Mouse (Mus musculus) neural tube, embryonic 12.5 days (tissue): ENCODE results near the gene St14. TPM values are rescaled to one million over a fixed set of nuclear protein-coding genes. Genes with fewer than 3 reads are reported as not detected.

ENCODE experiments used
- ATAC-seq: fragments of 200-750 bp; cut with Nextera tagmentation; 2 replicates; pipeline ENCODE4 v1.8.0; 2017; ENCODE audit warnings: low read depth, mild to moderate bottlenecking, moderate TSS enrichment, moderate library complexity; ENCODE audit not compliant: low FRiP score
- H3K27ac ChIP-seq: fragments of 300-500 bp; sonication (generic); 2 replicates; pipeline ENCODE4 v1.5.1; 2016
- H3K27me3 ChIP-seq: fragments of 300-500 bp; sonication (generic); replicated peaks from 2 replicates; pipeline ENCODE4 v1.6.1; 2016; ENCODE audit warnings: mild to moderate bottlenecking
- H3K36me3 ChIP-seq: fragments of 300-500 bp; sonication (generic); 2 replicates; pipeline ENCODE4 v1.6.1; 2016; ENCODE audit warnings: mild to moderate bottlenecking
- H3K4me1 ChIP-seq: fragments of 300-500 bp; sonication (generic); 2 replicates; pipeline ENCODE4 v1.6.1; 2016
- H3K4me2 ChIP-seq: fragments of 300-500 bp; sonication (generic); replicated peaks from 2 replicates; pipeline ENCODE4 v1.6.1; 2016; ENCODE audit warnings: mild to moderate bottlenecking
- H3K4me3 ChIP-seq: fragments of 300-500 bp; sonication (generic); 2 replicates; pipeline ENCODE4 v1.5.1; 2016
- H3K9ac ChIP-seq: fragments of 300-500 bp; sonication (generic); 2 replicates; pipeline ENCODE4 v1.6.1; 2016; ENCODE audit warnings: mild to moderate bottlenecking
- H3K9me3 ChIP-seq: fragments of 300-500 bp; sonication (generic); 2 replicates; pipeline ENCODE4 v1.6.1; 2016; ENCODE audit warnings: mild to moderate bottlenecking
- WGBS: fragments of 180-500 bp; shearing (Covaris S2); methylation state at CpG from one replicate; pipeline ENCODE4 v1.1.7; 2016; 5-methylcytosine and 5-hydroxymethylcytosine counted together
- polyA plus RNA-seq: library from polyadenylated mRNA; unstranded; fragments of >200 nt; fragmentation: Nextera tagmentation; extraction: Ambion mirVana; gene quantifications from 2 replicates; pipeline ENCODE4 v1.2.1, GENCODE M21; 2016

St14 gene
- polyA plus RNA-seq, 1 experiment from 2014 or later, result 1.3 TPM

- Histone ChIP-seq H3K4me2 (no peak overlapping the region), H3K9me3 (no peaks in the 10 kb centered on the region), H3K4me3 (no peak overlapping the region), H3K4me1 (no peaks in the 10 kb centered on the region), H3K36me3 (peaks cover 65% of the 10 kb centered on the region), H3K27ac (no peak overlapping the region), H3K27me3 (no peaks in the 10 kb centered on the region), H3K9ac (no peak overlapping the region)
- no peak for ATAC-seq
- 84% methylated on average over 2 of the region's 2 CpGs for WGBS
Measured at GRCm38 (mm10) chr9:31151050-31151449, 19.4 kb upstream of the St14 start.

GRCm38 (mm10) chr9:31148135-31148534 lies 16.5 kb upstream of the St14 start:
- Histone ChIP-seq H3K36me3 (peaks cover 40% of the 10 kb centered on the region), H3K9me3 (no peaks in the 10 kb centered on the region), H3K4me3 (no peak overlapping the region), H3K4me2 (no peak overlapping the region), H3K27ac (no peak overlapping the region), H3K4me1 (no peaks in the 10 kb centered on the region), H3K9ac (no peak overlapping the region), H3K27me3 (no peaks in the 10 kb centered on the region)
- no peak for ATAC-seq
- WGBS, result 45% methylated on average over 7 of the region's 7 CpGs

GRCm38 (mm10) chr9:31145272-31145925 lies 13.7 kb upstream of the St14 start:
- no peak overlapping the region for H3K4me2 ChIP-seq

GRCm38 (mm10) chr9:31142924-31143323 lies 11.3 kb upstream of the St14 start:
- 83% methylated on average over 1 of the region's 1 CpGs for WGBS
- no peak overlapping the region for H3K27ac ChIP-seq
- no peak for ATAC-seq

More at GRCm38 (mm10) chr9:31145272-31145925, 13.7 kb upstream of the St14 start:
- 88% methylated on average over 7 of the region's 7 CpGs for WGBS
- H3K4me3 ChIP-seq, result no peak overlapping the region
- no peaks in the 10 kb centered on the region for H3K27me3 ChIP-seq
- no peak for ATAC-seq
- H3K9me3 ChIP-seq, result no peaks in the 10 kb centered on the region
- no peaks in the 10 kb centered on the region for H3K4me1 ChIP-seq
- H3K9ac ChIP-seq, result no peak overlapping the region
- H3K36me3 ChIP-seq, result peaks cover 19% of the 10 kb centered on the region
- no peak overlapping the region for H3K27ac ChIP-seq

GRCm38 (mm10) chr9:31133131-31133530 lies 1.5 kb upstream of the St14 start:
- ATAC-seq, result no peak
- Histone ChIP-seq H3K9ac (no peak overlapping the region), H3K4me1 (peaks cover 15% of the 10 kb centered on the region), H3K4me2 (no peak overlapping the region), H3K36me3 (no peaks in the 10 kb centered on the region), H3K4me3 (no peak overlapping the region), H3K27ac (no peak overlapping the region), H3K9me3 (no peaks in the 10 kb centered on the region), H3K27me3 (peaks cover 60% of the 10 kb centered on the region)
- 85% methylated on average over 5 of the region's 5 CpGs for WGBS

More at GRCm38 (mm10) chr9:31142924-31143323, 11.3 kb upstream of the St14 start:
- H3K36me3 ChIP-seq, result peaks cover 3% of the 10 kb centered on the region; the same call in 1 of the 2 replicates
- H3K27me3 ChIP-seq, result no peaks in the 10 kb centered on the region
- H3K4me2 ChIP-seq, result no peak overlapping the region
- H3K9ac ChIP-seq, result no peak overlapping the region
- no peaks in the 10 kb centered on the region for H3K9me3 ChIP-seq
- H3K4me1 ChIP-seq, result no peaks in the 10 kb centered on the region
- H3K4me3 ChIP-seq, result no peak overlapping the region

DNA sequence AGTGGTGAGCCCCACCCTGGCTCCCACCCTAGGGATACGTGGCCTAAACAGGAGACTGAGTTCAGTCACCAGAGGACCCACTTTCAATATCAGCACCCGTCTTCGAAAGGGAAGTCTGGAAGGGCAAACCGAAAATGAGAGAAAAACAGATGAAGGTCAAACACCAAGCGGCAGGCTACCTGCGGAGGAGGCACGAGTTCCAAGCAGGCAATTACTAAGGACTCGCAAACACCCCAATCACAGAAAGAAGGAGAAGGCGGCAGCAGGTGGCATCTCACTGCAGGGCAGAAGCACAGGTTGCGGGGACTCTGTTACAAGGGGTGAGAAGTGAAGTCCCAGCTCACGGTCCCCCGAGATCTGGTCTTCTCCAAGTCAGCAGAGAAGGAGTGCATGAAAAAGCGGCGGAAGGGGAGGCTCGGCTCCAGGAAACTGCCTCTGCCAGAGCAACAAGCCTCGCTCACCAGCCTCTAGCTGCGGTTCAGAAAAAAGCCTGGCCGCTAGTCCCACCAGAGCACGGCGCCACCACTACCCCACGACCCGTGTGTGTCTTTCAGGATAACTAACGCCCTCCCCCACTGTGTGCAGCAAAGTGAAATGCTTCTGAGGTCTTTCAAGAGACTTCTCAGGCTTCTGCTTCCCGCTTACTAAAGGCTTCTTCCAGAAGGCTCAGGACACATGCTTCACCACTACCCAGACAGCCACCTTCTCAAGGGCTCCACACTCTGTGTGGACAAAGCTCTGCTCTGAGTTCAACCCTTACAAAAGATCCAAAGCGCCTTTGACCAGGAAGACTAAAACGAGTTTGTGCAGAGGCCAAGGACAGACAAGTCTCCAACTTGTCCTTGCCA lies 1.1 kb downstream of the St14 start:
- Histone ChIP-seq H3K36me3 (no peaks in the 10 kb centered on the region), H3K4me2 (peak overlapping the region; percentile 90), H3K4me1 (peaks cover 15% of the 10 kb centered on the region), H3K9me3 (no peaks in the 10 kb centered on the region), H3K4me3 (peak overlapping the region; percentile 39), H3K27me3 (peaks cover 60% of the 10 kb centered on the region), H3K27ac (no peak overlapping the region), H3K9ac (0 out of 2 replicates have a peak overlapping the region, but pooled peaks have one; percentile 19)
- peak; percentile 27; the same call in 1 of the 2 replicates for ATAC-seq
- 8% methylated on average over 26 of the region's 26 CpGs for WGBS

- Histone ChIP-seq H3K27ac (no peak overlapping the region), H3K9ac (no peak overlapping the region), H3K27me3 (peaks cover 60% of the 10 kb centered on the region), H3K36me3 (no peaks in the 10 kb centered on the region), H3K4me1 (peaks cover 15% of the 10 kb centered on the region), H3K4me2 (no peak overlapping the region), H3K9me3 (no peaks in the 10 kb centered on the region), H3K4me3 (peak overlapping the region; percentile 15; the same call in 1 of the 2 replicates)
- 50% methylated on average over 8 of the region's 8 CpGs for WGBS
- ATAC-seq, result no peak
Measured at GRCm38 (mm10) chr9:31129956-31130355, 1.7 kb downstream of the St14 start.

GRCm38 (mm10) chr9:31127876-31128465 lies 3.7 kb downstream of the St14 start:
- Histone ChIP-seq H3K4me2 (no peak overlapping the region), H3K27me3 (peaks cover 47% of the 10 kb centered on the region)
- WGBS, result 87% methylated on average over 12 of the region's 12 CpGs

DNA sequence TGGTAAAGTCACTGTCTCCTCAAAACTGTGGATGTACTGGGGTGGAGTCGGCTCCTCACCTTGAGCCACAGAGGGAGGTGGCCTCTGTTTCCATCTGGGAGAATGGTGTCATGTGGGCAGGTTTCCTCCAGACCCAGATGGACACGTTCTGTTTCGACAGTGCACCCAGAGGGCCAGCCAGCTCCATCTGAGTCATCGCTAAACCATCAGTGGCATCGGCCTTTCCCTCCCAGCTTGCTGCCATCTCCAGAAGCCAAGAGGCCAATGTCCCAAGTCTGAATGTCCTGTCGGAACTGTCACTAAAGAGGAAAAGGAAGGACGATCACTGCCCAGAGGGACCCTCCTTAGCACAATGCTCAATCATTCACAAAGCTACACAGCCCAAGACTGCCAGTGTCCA lies 5.6 kb downstream of the St14 start:
- H3K27me3 ChIP-seq, result peaks cover 28% of the 10 kb centered on the region
- no peaks in the 10 kb centered on the region for H3K9me3 ChIP-seq
- 91% methylated on average over 7 of the region's 7 CpGs for whole genome bisulfite sequencing
- H3K9ac ChIP-seq, result no peak overlapping the region
- peaks cover 8% of the 10 kb centered on the region for H3K4me1 ChIP-seq
- H3K27ac ChIP-seq, result no peak overlapping the region
- H3K4me2 ChIP-seq, result no peak overlapping the region
- no peak for ATAC-seq
- H3K36me3 ChIP-seq, result no peaks in the 10 kb centered on the region
- no peak overlapping the region for H3K4me3 ChIP-seq

More at GRCm38 (mm10) chr9:31127876-31128465, 3.7 kb downstream of the St14 start:
- peaks cover 15% of the 10 kb centered on the region for H3K4me1 ChIP-seq
- ATAC-seq, result no peak
- no peak overlapping the region for H3K4me3 ChIP-seq
- no peaks in the 10 kb centered on the region for H3K36me3 ChIP-seq
- H3K27ac ChIP-seq, result no peak overlapping the region
- no peaks in the 10 kb centered on the region for H3K9me3 ChIP-seq
- H3K9ac ChIP-seq, result no peak overlapping the region

GRCm38 (mm10) chr9:31122464-31123030 lies 9.1 kb downstream of the St14 start:
- no peak overlapping the region for H3K4me3 ChIP-seq
- no peak overlapping the region for H3K4me2 ChIP-seq
- no peaks in the 10 kb centered on the region for H3K36me3 ChIP-seq
- H3K9me3 ChIP-seq, result no peaks in the 10 kb centered on the region
- 76% methylated on average over 13 of the region's 13 CpGs for WGBS
- H3K27me3 ChIP-seq, result no peaks in the 10 kb centered on the region
- ATAC-seq, result no peak
- H3K4me1 ChIP-seq, result no peaks in the 10 kb centered on the region
- H3K9ac ChIP-seq, result no peak overlapping the region
- H3K27ac ChIP-seq, result no peak overlapping the region

DNA sequence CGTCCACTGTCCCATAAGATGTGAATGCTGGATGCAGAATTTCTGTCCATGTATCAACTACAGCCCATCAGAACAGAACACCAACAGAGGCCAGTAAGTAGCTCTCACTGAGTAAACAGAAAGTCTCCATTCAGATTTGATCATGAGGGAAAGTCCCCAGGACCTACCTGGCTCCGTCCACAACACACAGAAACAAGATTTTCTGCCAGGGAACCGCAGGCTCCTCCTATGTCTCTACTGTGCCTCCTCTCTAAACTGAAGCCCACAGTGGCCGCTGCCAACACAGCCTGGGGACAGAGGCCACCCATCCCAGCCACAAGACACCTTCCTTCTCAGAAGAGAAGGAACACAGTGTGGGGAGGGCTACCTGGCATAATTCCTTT lies 11.1 kb downstream of the St14 start:
- no peaks in the 10 kb centered on the region for H3K4me1 ChIP-seq
- H3K27me3 ChIP-seq, result no peaks in the 10 kb centered on the region
- no peak overlapping the region for H3K4me2 ChIP-seq
- no peak overlapping the region for H3K27ac ChIP-seq
- H3K9me3 ChIP-seq, result no peaks in the 10 kb centered on the region
- WGBS, result 51% methylated on average over 4 of the region's 4 CpGs
- ATAC-seq, result no peak
- H3K4me3 ChIP-seq, result no peak overlapping the region
- no peaks in the 10 kb centered on the region for H3K36me3 ChIP-seq
- H3K9ac ChIP-seq, result no peak overlapping the region
